Mouse (Mus musculus) layer of hippocampus, adult 11-12 months (tissue): ENCODE measurements at regions not wholly inside any gene's neighbourhood (a gene's known extent, or its start where the extent isn't known, plus 50 kb on each side); places are given as distances from the start of the nearest gene placed in this dataset.
"Not testable (repeated sequence)": the region's sequence is repeated elsewhere in the genome, so short reads cannot be mapped to it uniquely, and the experiment has no call there.

ENCODE experiments used
- DNase-seq: peaks from one replicate; pipeline ENCODE4 v3.0.0; 2022; ENCODE audit warnings: low spot score

- DNase-seq, result peak; percentile 60
Measured at GRCm38 (mm10) chr2:117450172-117450865, 107.5 kb upstream of the Rasgrp1 start.

DNA sequence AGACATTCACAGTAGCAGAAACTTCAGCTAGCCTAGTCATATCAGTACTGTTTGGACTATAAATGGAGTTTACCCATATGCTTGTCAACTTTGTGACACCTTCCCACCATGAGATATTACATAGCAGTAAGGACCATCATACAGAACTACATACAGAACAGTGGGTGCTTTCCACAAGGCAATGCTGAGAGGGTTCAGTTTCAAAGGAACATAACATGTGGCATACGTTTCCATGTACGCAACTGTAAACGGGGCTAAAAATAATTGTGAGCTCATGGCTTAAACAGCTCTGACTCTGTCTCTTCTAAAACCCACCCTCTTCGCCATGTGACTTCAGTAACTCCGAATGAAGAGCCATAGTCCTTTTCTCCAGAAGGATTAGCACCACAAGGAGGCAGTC lies 109.0 kb upstream of the Rasgrp1 start:
- no peak for DNase-seq

GRCm38 (mm10) chr2:117455021-117455739 lies 112.4 kb upstream of the Rasgrp1 start:
- DNase-seq, result no peak

GRCm38 (mm10) chr2:117455740-117456455 lies 113.1 kb upstream of the Rasgrp1 start:
- DNase-seq, result no peak

- no peak for DNase-seq
Measured at GRCm38 (mm10) chr2:117456456-117457020, 113.7 kb upstream of the Rasgrp1 start.

DNA sequence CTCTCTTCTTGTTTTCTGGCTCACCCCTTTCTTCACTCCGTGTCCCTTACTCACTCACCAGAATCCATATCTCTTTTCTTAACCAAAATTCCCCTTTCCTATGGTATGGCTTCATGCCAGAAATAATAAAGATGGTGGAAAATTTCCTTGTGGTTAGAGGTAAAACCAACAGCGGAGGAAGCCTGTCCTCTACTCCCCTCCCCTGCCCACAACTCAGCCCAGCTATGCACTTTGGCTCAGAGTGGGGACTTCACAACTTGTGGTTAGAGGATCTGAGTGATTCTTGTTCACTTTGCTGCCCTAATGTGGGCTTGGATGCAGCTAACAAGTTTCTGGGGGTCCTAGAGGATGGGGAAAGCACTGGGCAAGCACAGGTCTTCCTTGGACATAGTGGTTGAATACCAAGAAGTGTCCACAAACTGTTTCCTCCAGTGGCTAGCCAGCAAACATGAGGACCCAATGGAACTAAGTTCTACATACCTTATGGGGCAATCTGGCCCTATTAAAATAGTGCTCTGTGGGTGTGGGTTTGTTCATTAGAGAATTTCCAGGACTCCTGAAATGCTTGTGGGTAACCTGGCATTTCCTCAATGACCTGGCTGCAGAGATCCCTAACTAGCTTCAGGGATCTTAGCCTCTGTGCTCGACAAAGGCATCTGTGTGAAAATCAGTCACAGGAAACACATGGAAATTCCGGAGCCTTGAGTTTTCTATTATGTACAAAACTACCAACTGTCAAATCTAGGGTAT lies 118.9 kb upstream of the Rasgrp1 start:
- DNase-seq, result no peak

DNA sequence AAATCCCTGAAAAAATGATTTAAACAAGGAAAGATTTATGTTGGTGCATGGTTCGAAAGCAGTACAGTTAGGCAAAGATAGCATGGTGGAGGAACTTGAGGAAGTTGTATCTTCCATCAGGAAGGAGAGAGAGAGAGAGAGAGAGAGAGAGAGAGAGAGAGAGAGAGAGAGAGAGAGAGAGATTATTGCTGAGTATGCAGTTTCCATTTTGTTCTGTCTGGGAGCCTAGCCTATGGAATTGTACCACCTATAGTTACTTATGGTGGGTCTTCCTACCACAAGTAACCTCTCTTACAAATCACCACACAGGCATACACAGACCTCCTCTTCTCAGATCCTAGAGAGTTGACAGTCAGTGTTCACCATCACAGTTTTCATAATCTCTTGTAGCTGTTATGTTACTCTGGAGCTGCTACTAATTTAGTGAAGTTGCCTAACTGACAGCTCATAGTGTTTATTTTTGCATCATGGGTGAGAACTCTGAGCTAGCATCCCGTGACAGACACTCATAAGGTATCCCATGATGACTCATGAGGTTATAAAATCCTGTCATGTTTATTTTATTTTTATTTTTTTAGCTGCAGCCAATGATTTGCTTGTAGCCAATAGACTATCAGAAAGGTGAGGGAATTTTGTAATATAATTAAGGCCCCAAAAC lies 132.2 kb upstream of the Rasgrp1 start:
- no peak for DNase-seq

DNA sequence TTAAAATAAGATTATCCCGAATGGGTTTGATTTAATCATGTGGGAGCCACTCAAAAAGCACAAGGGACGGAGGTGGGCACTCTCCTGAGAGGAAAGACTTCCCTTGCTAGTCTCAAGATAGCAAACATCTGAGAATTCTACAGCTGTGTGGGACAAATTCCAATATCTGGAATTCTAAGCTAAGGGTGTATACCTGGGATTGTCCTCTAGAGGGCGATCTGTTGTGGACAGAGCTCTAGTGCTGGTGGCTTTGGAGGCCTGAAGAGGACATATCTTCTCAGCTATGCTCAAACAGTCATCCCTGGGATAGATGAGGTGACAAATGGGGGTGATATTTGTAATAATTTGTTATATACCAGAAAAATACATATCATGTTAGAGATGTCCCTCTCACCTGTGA lies 132.8 kb upstream of the Rasgrp1 start:
- DNase-seq, result no peak

- DNase-seq, result not testable (repeated sequence)
Measured at GRCm38 (mm10) chr2:117477503-117477902, 134.7 kb upstream of the Rasgrp1 start.

GRCm38 (mm10) chr2:117479244-117480009 lies 136.6 kb upstream of the Rasgrp1 start:
- DNase-seq, result not testable (repeated sequence)

GRCm38 (mm10) chr2:117486447-117486846 lies 143.6 kb upstream of the Rasgrp1 start:
- DNase-seq, result peak; percentile 43

- DNase-seq, result no peak
Measured at GRCm38 (mm10) chr2:117498565-117498964, 155.8 kb upstream of the Rasgrp1 start.

DNA sequence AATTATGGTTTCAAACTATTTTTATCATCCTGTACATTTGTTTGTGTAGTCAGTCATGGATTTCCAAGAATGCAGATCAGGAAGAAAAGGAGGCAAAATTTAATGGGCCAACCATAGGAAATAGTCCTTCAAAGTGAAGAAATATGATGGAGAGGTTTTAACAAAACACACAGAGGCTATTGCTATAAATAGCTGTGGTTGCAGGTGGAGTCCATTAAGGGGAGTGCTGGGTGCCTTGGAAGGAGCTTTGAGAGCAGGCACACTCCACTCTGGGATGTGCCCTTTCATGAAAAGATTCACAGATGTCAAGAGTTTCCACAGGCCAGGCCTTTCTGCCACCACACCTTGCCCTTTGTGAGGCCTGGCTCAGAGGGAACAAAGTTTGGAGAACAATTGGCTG lies 159.8 kb upstream of the Rasgrp1 start:
- no peak for DNase-seq

- no peak for DNase-seq
Measured at GRCm38 (mm10) chr2:117511737-117512136, 168.9 kb upstream of the Rasgrp1 start.

GRCm38 (mm10) chr2:117512551-117512950 lies 169.8 kb upstream of the Rasgrp1 start:
- no peak for DNase-seq

DNA sequence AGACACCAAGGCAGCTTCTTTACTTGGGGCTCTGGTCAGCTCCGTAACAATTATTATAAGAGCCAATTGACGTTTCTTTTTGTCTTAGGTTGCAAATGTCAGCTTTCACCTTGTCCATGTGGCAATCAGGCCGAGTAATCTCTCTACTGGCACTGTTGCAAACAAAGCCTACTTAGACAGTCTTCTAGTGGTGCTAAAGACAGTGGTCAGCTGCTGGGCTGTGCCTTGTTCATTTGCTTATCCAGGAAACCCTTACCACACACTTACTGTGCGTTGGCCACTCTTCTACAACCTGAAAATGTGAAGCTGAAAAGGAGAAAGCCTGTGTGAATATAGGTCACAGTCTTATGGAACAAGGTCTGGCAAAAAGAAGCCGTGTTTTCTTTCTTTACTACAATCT lies 181.6 kb upstream of the Rasgrp1 start:
- DNase-seq, result no peak

DNA sequence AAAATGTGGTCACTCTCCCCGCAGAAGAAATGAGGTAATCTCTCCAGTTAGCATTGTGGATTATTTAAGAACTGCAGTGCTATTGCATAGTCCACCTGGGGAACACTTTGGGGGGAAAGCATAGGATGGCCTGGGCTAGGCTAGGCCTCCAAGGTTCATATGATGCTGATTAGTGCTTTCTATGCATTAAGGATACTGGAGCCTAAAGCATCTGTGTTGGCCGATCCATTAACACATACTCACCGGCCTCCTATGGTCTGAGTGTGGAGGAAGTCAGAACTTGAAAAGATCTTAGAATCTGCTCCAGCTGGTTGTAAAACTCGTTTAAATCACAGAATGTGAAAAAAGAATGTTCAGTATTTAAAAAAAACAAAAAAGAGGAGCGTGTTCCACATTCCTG lies 196.1 kb upstream of the Rasgrp1 start:
- no peak for DNase-seq

DNA sequence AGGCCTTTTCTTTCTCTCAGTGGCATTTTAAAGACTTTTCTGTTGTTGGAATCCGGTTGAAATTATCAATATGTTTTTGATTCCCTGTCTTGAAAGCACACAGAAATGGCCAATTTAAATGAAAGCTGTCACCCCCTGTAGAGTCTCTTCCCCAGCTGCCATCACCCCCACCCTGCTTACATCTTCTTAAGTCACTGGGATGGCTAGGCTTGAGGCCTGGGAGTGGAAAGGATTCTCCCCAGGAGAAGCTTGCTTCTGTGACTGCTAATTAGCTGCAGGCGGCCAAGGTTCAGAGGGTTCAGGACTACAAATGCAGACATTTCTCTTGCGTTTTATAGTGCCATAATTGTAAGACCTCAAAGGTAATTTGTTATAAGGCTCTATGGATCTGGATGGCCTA lies 196.5 kb upstream of the Rasgrp1 start:
- DNase-seq, result no peak

- DNase-seq, result peak; percentile 80
Measured at GRCm38 (mm10) chr2:117541471-117541870, 198.7 kb upstream of the Rasgrp1 start.

- DNase-seq, result no peak
Measured at GRCm38 (mm10) chr2:117542298-117542697, 199.5 kb upstream of the Rasgrp1 start.
